21 mouse cellular contexts compared by ENCODE assay signal in the genomic region with DNA sequence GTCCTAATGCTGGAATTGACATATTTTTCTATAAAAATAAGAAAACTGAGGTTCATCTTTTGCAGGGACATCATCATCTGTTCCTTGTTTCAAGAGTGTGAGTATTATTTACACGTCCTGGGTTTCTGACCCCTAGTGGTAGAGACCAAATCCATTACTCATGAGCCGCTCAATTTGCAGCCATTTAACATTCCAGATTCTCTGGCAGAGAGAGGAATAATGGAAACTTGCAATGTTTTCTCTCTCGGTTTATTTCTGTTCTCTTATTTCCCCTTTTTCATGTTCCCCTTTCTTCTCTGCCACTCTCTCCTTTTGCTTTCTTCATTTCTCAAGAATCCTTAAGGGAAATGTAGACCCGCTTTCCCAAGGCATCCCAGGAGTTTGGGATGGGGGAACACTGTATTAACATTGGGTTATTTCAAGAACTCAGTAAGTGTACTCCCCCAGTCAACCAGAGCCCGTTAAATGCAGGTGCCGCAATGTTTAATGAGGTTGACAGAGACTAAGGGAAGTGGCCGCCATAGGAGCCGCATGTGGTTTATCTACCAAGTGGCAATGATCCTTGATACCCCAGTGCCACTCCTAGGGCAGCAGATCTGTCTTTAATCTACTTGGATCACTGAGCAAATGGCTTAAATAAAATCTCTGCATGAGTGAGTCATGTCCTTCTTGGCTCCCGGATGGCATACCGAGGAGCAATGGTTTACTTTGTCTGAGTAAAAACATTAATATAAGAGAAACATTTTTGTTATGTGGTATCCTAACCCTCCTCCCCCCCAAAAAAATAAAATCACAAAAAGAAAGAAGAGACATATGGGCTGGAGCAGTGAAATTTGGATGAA.
DNase-seq lines count a peak whose midpoint lies in the region; ATAC-seq and TF ChIP-seq lines count a peak whose summit lies in the region.
"Had no signal": no experiment of that assay in that cellular context is flagged by ENCODE, and none has a peak within 500 bp of the region (broad histone marks: within the 10 kb centered on the region; RNA-seq: fewer than 3 reads in every experiment).

No protein-coding gene starts in this region.

- H3K9ac ChIP-seq in hindbrain, postnatal 0 days (replicated peaks; ENCODE audit: low read length) = no peak overlapping the region
- no peak overlapping the region for H3K9ac ChIP-seq in CH12.LX (ENCODE audit: insufficient read depth, low read depth)
- no peak overlapping the region for H3K9ac ChIP-seq in embryonic facial prominence, embryonic 14.5 days (ENCODE audit: low read depth, low read length)
- H3K9ac ChIP-seq: hindbrain, embryonic 14.5 days; liver, postnatal 0 days had no signal

- ATAC-seq in hindbrain, postnatal 0 days = no peak
- peak; percentile 85 for ATAC-seq in Patski
- no peak for ATAC-seq in embryonic facial prominence, embryonic 14.5 days (ENCODE audit: low read depth)
- ATAC-seq: forebrain, embryonic 14.5 days; intestine, embryonic 16.5 days; liver, postnatal 0 days; midbrain, embryonic 16.5 days had no signal

- peak; percentile 10; the same call in 1 of the 2 replicates for TF ChIP-seq CTCF in hindbrain, postnatal 0 days (IDR thresholded peaks at IDR 0.05; ENCODE audit: low read depth)
- TF ChIP-seq CTCF in CH12.LX (conservative IDR thresholded peaks at IDR 0.05 in 1 of 2, IDR thresholded peaks at IDR 0.05 in 1 of 2; ENCODE audit: low read depth in 2 of 2, low read length in 2 of 2) = peak in 1 of 2 experiments; percentile 51; a peak in 2 of 4 replicates
- TF ChIP-seq CTCF in Patski (IDR thresholded peaks at IDR 0.05) = peak; percentile 34

- WGBS in hindbrain, postnatal 0 days = 75% methylated on average over 10 of the region's 10 CpGs
- WGBS in hindbrain, embryonic 10.5 days = 78% methylated on average over 10 of the region's 10 CpGs
- 64% methylated on average over 10 of the region's 10 CpGs for WGBS in embryonic facial prominence, embryonic 14.5 days

- H3K27me3 ChIP-seq in hindbrain, postnatal 0 days (ENCODE audit: insufficient read depth, low read length) = no peaks in the 10 kb centered on the region
- no peaks in the 10 kb centered on the region for H3K27me3 ChIP-seq in hindbrain, embryonic 10.5 days (ENCODE audit: insufficient read depth, poor library complexity, severe bottlenecking)
- no peaks in the 10 kb centered on the region for H3K27me3 ChIP-seq in CH12.LX (replicated peaks)
- H3K27me3 ChIP-seq in Patski = no peaks in the 10 kb centered on the region
- H3K27me3 ChIP-seq in embryonic facial prominence, embryonic 14.5 days (replicated peaks; ENCODE audit: control insufficient read depth, insufficient read depth, low read length) = no peaks in the 10 kb centered on the region

- H3K79me2 ChIP-seq in CH12.LX (replicated peaks; ENCODE audit: control insufficient read depth, extremely low read depth, insufficient read depth, poor library complexity, severe bottlenecking) = no peaks in the 10 kb centered on the region

- TF ChIP-seq RAD21 in CH12.LX (IDR thresholded peaks at IDR 0.05; ENCODE audit: low read depth, low read length) = no peak; the same call in 1 of the 2 replicates

- no peaks in the 10 kb centered on the region for H3K4me1 ChIP-seq in hindbrain, postnatal 0 days (ENCODE audit: insufficient read depth, low read length)
- no peaks in the 10 kb centered on the region for H3K4me1 ChIP-seq in hindbrain, embryonic 10.5 days (replicated peaks)
- H3K4me1 ChIP-seq in CH12.LX (ENCODE audit: control insufficient read depth in 1 of 2, insufficient read depth in 2 of 2) = peaks cover 0 to 27% of the 10 kb centered on the region in 2 experiments; a peak in 2 of 4 replicates
- no peaks in the 10 kb centered on the region for H3K4me1 ChIP-seq in embryonic facial prominence, embryonic 14.5 days (ENCODE audit: control insufficient read depth, insufficient read depth, low read length)
- H3K4me1 ChIP-seq: heart, embryonic 10.5 days; limb, embryonic 10.5 days had no signal

- H3K9me3 ChIP-seq in hindbrain, postnatal 0 days (ENCODE audit: low read length) = no peaks in the 10 kb centered on the region
- H3K9me3 ChIP-seq in hindbrain, embryonic 10.5 days = no peaks in the 10 kb centered on the region
- H3K9me3 ChIP-seq in CH12.LX (replicated peaks; ENCODE audit: low read length) = no peaks in the 10 kb centered on the region
- no peaks in the 10 kb centered on the region for H3K9me3 ChIP-seq in embryonic facial prominence, embryonic 14.5 days (ENCODE audit: control insufficient read depth, low read length)
- H3K9me3 ChIP-seq: heart, embryonic 10.5 days; limb, embryonic 10.5 days had no signal

- in situ Hi-C loops in CH12.LX (cut with MboI; ENCODE audit: low pct_ligation_motif_present, low pct_unique_long_range_greater_than_20kb, low sequenced_read_pairs) (no loop called here), Patski (cut with MboI; ENCODE audit: low pct_unique_long_range_greater_than_20kb) (no loop called here)

- dilution Hi-C loops in CH12.LX (cut with MboI; ENCODE audit: extremely low pct_ligation_motif_present, extremely low pct_unique_long_range_greater_than_20kb, low sequenced_read_pairs) = no loop called here

- TF ChIP-seq POLR2A in CH12.LX (IDR thresholded peaks at IDR 0.05; ENCODE audit: low read depth, low read length) = no peak

- H3K36me3 ChIP-seq in hindbrain, postnatal 0 days (ENCODE audit: insufficient read depth, low read length) = no peaks in the 10 kb centered on the region
- H3K36me3 ChIP-seq in hindbrain, embryonic 10.5 days = no peaks in the 10 kb centered on the region
- H3K36me3 ChIP-seq in CH12.LX (replicated peaks in 1 of 2; ENCODE audit: control insufficient read depth in 1 of 2, insufficient read depth in 1 of 2, low read length in 1 of 2) = no peaks in the 10 kb centered on the region
- H3K36me3 ChIP-seq in embryonic facial prominence, embryonic 14.5 days (ENCODE audit: control insufficient read depth, insufficient read depth, low read length) = no peaks in the 10 kb centered on the region
- H3K36me3 ChIP-seq: heart, embryonic 10.5 days; limb, embryonic 10.5 days had no signal

- POLR2A ChIA-PET in Patski (lab: Charles Lee) = no interaction called here

- intact Hi-C loops in left cerebral cortex, postnatal 10 days (cut with DNase I) = no loop called here

- CTCF ChIA-PET in Patski (lab: Charles Lee) = no interaction called here

- H3K27ac ChIP-seq in hindbrain, postnatal 0 days = no peak overlapping the region
- H3K27ac ChIP-seq in hindbrain, embryonic 10.5 days = no peak overlapping the region
- H3K27ac ChIP-seq in CH12.LX (ENCODE audit: insufficient read depth, low read depth) = no peak overlapping the region
- no peak overlapping the region for H3K27ac ChIP-seq in embryonic facial prominence, embryonic 14.5 days (replicated peaks; ENCODE audit: low read depth, low read length)
- H3K27ac ChIP-seq: heart, embryonic 10.5 days; hindbrain, embryonic 14.5 days; limb, embryonic 10.5 days had no signal

- no peak overlapping the region for H3K4me2 ChIP-seq in hindbrain, postnatal 0 days (ENCODE audit: low read depth, low read length)
- no peak overlapping the region for H3K4me2 ChIP-seq in CH12.LX (ENCODE audit: insufficient read depth, low read depth, poor library complexity, severe bottlenecking)
- H3K4me2 ChIP-seq in embryonic facial prominence, embryonic 14.5 days (ENCODE audit: low read depth, low read length) = no peak overlapping the region
- H3K4me2 ChIP-seq: hindbrain, embryonic 14.5 days had no signal

- TF ChIP-seq EP300 in CH12.LX (IDR thresholded peaks at IDR 0.05; ENCODE audit: low read length) = no peak

- no peak overlapping the region for H3K4me3 ChIP-seq in hindbrain, postnatal 0 days (ENCODE audit: low read length)
- H3K4me3 ChIP-seq in hindbrain, embryonic 10.5 days = no peak overlapping the region
- H3K4me3 ChIP-seq in CH12.LX (replicated peaks in 1 of 3; ENCODE audit: low read depth in 2 of 3, low read length in 2 of 3, poor library complexity in 1 of 3) = no peak overlapping the region
- no peak overlapping the region for H3K4me3 ChIP-seq in embryonic facial prominence, embryonic 14.5 days (ENCODE audit: low read depth, low read length)
- H3K4me3 ChIP-seq: erythroblast, embryonic 14.5 days; heart, embryonic 10.5 days; limb, embryonic 10.5 days had no signal

- no peak for DNase-seq in hindbrain, postnatal 0 days (ENCODE audit: low spot score)
- DNase-seq in hindbrain, embryonic 10.5 days (ENCODE audit: low spot score) = no peak
- peak; percentile 14 for DNase-seq in CH12.LX (ENCODE audit: extremely low read depth)
- peak; percentile 25 for DNase-seq in Patski (ENCODE audit: low read depth, low spot score)
- DNase-seq in embryonic facial prominence, embryonic 14.5 days (ENCODE audit: low spot score) = peak; percentile 16
- no peak for DNase-seq in neural tube, embryonic 10.5 days (ENCODE audit: extremely low spot score, low spot score)
- no peak for DNase-seq in left cerebral cortex, postnatal 10 days (ENCODE audit: extremely low spot score in 1 of 2, low spot score in 2 of 2)
- DNase-seq in kidney, adult 18-20 months = no peak
- DNase-seq: B cell, adult 2 months; cerebellum, adult 8-10 months; heart, postnatal 10 days; kidney, postnatal 10 days; liver, postnatal 0 days; thymus, postnatal 14 days had no signal

TF ChIP-seq in CH12.LX, 34 proteins besides CTCF, POLR2A, EP300 and RAD21:
- no peak for TF ChIP-seq CHD1 (IDR thresholded peaks at IDR 0.05; ENCODE audit: low read depth, low read length)
- TF ChIP-seq MAZ (IDR thresholded peaks at IDR 0.05; ENCODE audit: low read depth, low read length) = no peak
- no peak for TF ChIP-seq USF1 (IDR thresholded peaks at IDR 0.05; ENCODE audit: low read depth, low read length)
- no peak for TF ChIP-seq RCOR1 (conservative IDR thresholded peaks at IDR 0.05; ENCODE audit: low read depth, low read length)
- peak; percentile 17; the same call in 1 of the 2 replicates for TF ChIP-seq SMC3 (IDR thresholded peaks at IDR 0.05; ENCODE audit: low read depth, low read length)

Comparison
In these comparisons a context has a peak if more than half of its experiments do, and no peak if none do; other contexts are left out.
1. DNase-seq: peak in CH12.LX (single experiment), Patski (single experiment) and embryonic facial prominence, embryonic 14.5 days (single experiment); none in hindbrain, postnatal 0 days (single experiment), hindbrain, embryonic 10.5 days (single experiment), neural tube, embryonic 10.5 days (single experiment), left cerebral cortex, postnatal 10 days (0 of 2) and kidney, adult 18-20 months (single experiment).